Mouse (Mus musculus) myocyte (in vitro differentiated cells): ENCODE measurements at regions not wholly inside any gene's neighbourhood (a gene's known extent, or its start where the extent isn't known, plus 50 kb on each side); places are given as distances from the start of the nearest gene placed in this dataset.

Experiments
- H3K27me3 ChIP-seq: one replicate; pipeline ENCODE4 v1.6.1; 2011; ENCODE audit not compliant: control insufficient read depth, insufficient read depth, insufficient read length
- H3K36me3 ChIP-seq: one replicate; pipeline ENCODE4 v1.6.1; 2011; ENCODE audit not compliant: control insufficient read depth, insufficient read depth
- H3K4me2 ChIP-seq: one replicate; pipeline ENCODE4 v1.6.1; 2011; ENCODE audit warnings: low read depth, control low read depth
- H3K4me3 ChIP-seq: one replicate; pipeline ENCODE4 v1.5.1; 2011; ENCODE audit warnings: mild to moderate bottlenecking, control low read depth, moderate library complexity
- H3K79me2 ChIP-seq: one replicate; pipeline ENCODE4 v1.6.1; 2011; ENCODE audit not compliant: control insufficient read depth, insufficient read depth
- H3ac ChIP-seq: one replicate; pipeline ENCODE4 v1.6.1; 2011; ENCODE audit not compliant: control insufficient read depth, insufficient read length
- CEBPB ChIP-seq: IDR thresholded peaks from 2 replicates; pipeline ENCODE4 v1.6.1; 2011; ENCODE audit warnings: mild to moderate bottlenecking, moderate library complexity; ENCODE audit not compliant: poor library complexity, insufficient read depth, severe bottlenecking
- E2F4 ChIP-seq: IDR thresholded peaks from one replicate; pipeline ENCODE4 v1.6.1; 2011; ENCODE audit warnings: mild to moderate bottlenecking, control low read depth, moderate library complexity; ENCODE audit not compliant: insufficient read depth
- MAX ChIP-seq: IDR thresholded peaks from one replicate; pipeline ENCODE4 v1.6.1; 2011; ENCODE audit warnings: low read depth, mild to moderate bottlenecking, control low read depth
- MYOD1 ChIP-seq, 3 experiments: IDR thresholded peaks; one replicate each; pipeline ENCODE4 v1.6.1; 2011; ENCODE audit warnings: control low read depth in 2 of 3, low read depth in 2 of 3, mild to moderate bottlenecking in 2 of 3, moderate library complexity in 1 of 3; ENCODE audit not compliant: insufficient read length in 2 of 3, control insufficient read depth in 1 of 3
- MYOG ChIP-seq, 3 experiments: IDR thresholded peaks; one replicate each; pipeline ENCODE4 v1.6.1; 2011; ENCODE audit warnings: control low read depth in 2 of 3, low read depth in 2 of 3, mild to moderate bottlenecking in 2 of 3; ENCODE audit not compliant: insufficient read length in 2 of 3, control insufficient read depth in 1 of 3, insufficient read depth in 1 of 3
- POLR2A ChIP-seq: IDR thresholded peaks from one replicate; pipeline ENCODE4 v1.6.1; 2011; ENCODE audit warnings: low read depth, mild to moderate bottlenecking, control low read depth, moderate library complexity; ENCODE audit not compliant: insufficient read length
- POLR2AphosphoS2 ChIP-seq: IDR thresholded peaks from one replicate; pipeline ENCODE4 v1.6.1; 2011; ENCODE audit warnings: low read depth, control low read depth; ENCODE audit not compliant: insufficient read length
- REST ChIP-seq: IDR thresholded peaks from one replicate; pipeline ENCODE4 v1.6.1; 2011; ENCODE audit warnings: mild to moderate bottlenecking, control low read depth, moderate library complexity; ENCODE audit not compliant: insufficient read depth, insufficient read length
- SRF ChIP-seq: IDR thresholded peaks from one replicate; pipeline ENCODE4 v1.6.1; 2011; ENCODE audit warnings: low read depth; ENCODE audit not compliant: control insufficient read depth, insufficient read length
- TCF12 ChIP-seq: IDR thresholded peaks from one replicate; pipeline ENCODE4 v1.6.1; 2011; ENCODE audit warnings: mild to moderate bottlenecking, control low read depth; ENCODE audit not compliant: poor library complexity, insufficient read depth, severe bottlenecking
- TCF3 ChIP-seq: IDR thresholded peaks from one replicate; pipeline ENCODE4 v1.6.1; 2011; ENCODE audit warnings: low read depth, control low read depth; ENCODE audit not compliant: insufficient read length
- USF1 ChIP-seq: IDR thresholded peaks from one replicate; pipeline ENCODE4 v1.6.1; 2011; ENCODE audit warnings: low read depth, mild to moderate bottlenecking, control low read depth, moderate library complexity

GRCm38 (mm10) chr13:70162115-70162514 lies 359.9 kb downstream of the Med10 start:
- Histone ChIP-seq H3K4me3 (no peak overlapping the region), H3K36me3 (no peaks in the 10 kb centered on the region)
- TF ChIP-seq CEBPB (no peak), MYOG (IDR thresholded peaks at IDR 0.05; ENCODE audit: control insufficient read depth in 1 of 3, insufficient read depth in 1 of 3, insufficient read length in 2 of 3, low read depth in 2 of 3) (no peak), POLR2A (no peak), SRF (no peak), MYOD1 (IDR thresholded peaks at IDR 0.05; ENCODE audit: control insufficient read depth in 1 of 3, insufficient read length in 2 of 3, low read depth in 2 of 3) (no peak), E2F4 (no peak), REST (no peak), POLR2AphosphoS2 (no peak), TCF12 (no peak), TCF3 (no peak), USF1 (no peak), MAX (no peak)

GRCm38 (mm10) chr13:70165511-70166225 lies 363.5 kb downstream of the Med10 start:
- no peaks in the 10 kb centered on the region for H3K79me2 ChIP-seq
- TF ChIP-seq TCF12 (no peak), MAX (no peak), TCF3 (no peak), POLR2AphosphoS2 (no peak), USF1 (no peak), MYOG (IDR thresholded peaks at IDR 0.05; ENCODE audit: control insufficient read depth in 1 of 3, insufficient read depth in 1 of 3, insufficient read length in 2 of 3, low read depth in 2 of 3) (no peak), POLR2A (no peak), E2F4 (no peak), REST (no peak), CEBPB (no peak), SRF (no peak), MYOD1 (IDR thresholded peaks at IDR 0.05; ENCODE audit: control insufficient read depth in 1 of 3, insufficient read length in 2 of 3, low read depth in 2 of 3) (no peak)
- H3ac ChIP-seq, result no peak overlapping the region
- no peaks in the 10 kb centered on the region for H3K36me3 ChIP-seq
- no peak overlapping the region for H3K4me2 ChIP-seq
- H3K4me3 ChIP-seq, result no peak overlapping the region
- no peaks in the 10 kb centered on the region for H3K27me3 ChIP-seq

More at GRCm38 (mm10) chr13:70162115-70162514, 359.9 kb downstream of the Med10 start:
- Histone ChIP-seq H3ac (no peak overlapping the region), H3K79me2 (no peaks in the 10 kb centered on the region), H3K4me2 (no peak overlapping the region), H3K27me3 (no peaks in the 10 kb centered on the region)

GRCm38 (mm10) chr13:70167747-70168146 lies 365.6 kb downstream of the Med10 start:
- TF ChIP-seq MAX (no peak), SRF (no peak), E2F4 (no peak), MYOG (IDR thresholded peaks at IDR 0.05; ENCODE audit: control insufficient read depth in 1 of 3, insufficient read depth in 1 of 3, insufficient read length in 2 of 3, low read depth in 2 of 3) (no peak), USF1 (no peak), CEBPB (no peak), REST (no peak), POLR2AphosphoS2 (no peak), TCF12 (no peak), MYOD1 (IDR thresholded peaks at IDR 0.05; ENCODE audit: control insufficient read depth in 1 of 3, insufficient read length in 2 of 3, low read depth in 2 of 3) (no peak)
- H3K27me3 ChIP-seq, result no peaks in the 10 kb centered on the region

GRCm38 (mm10) chr13:70168906-70169305 lies 366.7 kb downstream of the Med10 start:
- Histone ChIP-seq H3K27me3 (no peaks in the 10 kb centered on the region), H3K79me2 (no peaks in the 10 kb centered on the region), H3K4me3 (no peak overlapping the region), H3ac (no peak overlapping the region), H3K4me2 (no peak overlapping the region), H3K36me3 (no peaks in the 10 kb centered on the region)
- TF ChIP-seq SRF (no peak), MYOG (IDR thresholded peaks at IDR 0.05; ENCODE audit: control insufficient read depth in 1 of 3, insufficient read depth in 1 of 3, insufficient read length in 2 of 3, low read depth in 2 of 3) (no peak), TCF12 (no peak), MAX (no peak), TCF3 (no peak), MYOD1 (IDR thresholded peaks at IDR 0.05; ENCODE audit: control insufficient read depth in 1 of 3, insufficient read length in 2 of 3, low read depth in 2 of 3) (no peak), POLR2AphosphoS2 (no peak), CEBPB (no peak), POLR2A (no peak), USF1 (no peak), REST (no peak)

More at GRCm38 (mm10) chr13:70167747-70168146, 365.6 kb downstream of the Med10 start:
- Histone ChIP-seq H3ac (no peak overlapping the region), H3K4me3 (no peak overlapping the region), H3K4me2 (no peak overlapping the region), H3K79me2 (no peaks in the 10 kb centered on the region), H3K36me3 (no peaks in the 10 kb centered on the region)
